Mouse (Mus musculus) megakaryocyte, adult 5-6 weeks (primary cell): Measurements from ENCODE around the gene Myh3. TPM values are rescaled to one million over a fixed set of nuclear protein-coding genes. Genes with fewer than 3 reads are reported as not detected.
"Not testable (repeated sequence)": the region's sequence is repeated elsewhere in the genome, so short reads cannot be mapped to it uniquely, and the experiment has no call there.

Experiments
- ATAC-seq: 2 replicates; pipeline ENCODE4 v1.8.0; 2016; ENCODE audit warnings: mild to moderate bottlenecking, inconsistent platforms; ENCODE audit not compliant: poor library complexity, severe bottlenecking
- total RNA-seq, 2 experiments: library from RNA; stranded (forward) in 1 of 2; stranded (reverse) in 1 of 2; fragments of 153-499, 151-499 nt in 1 of 2; fragments of 221-1000, 200-1000 nt in 1 of 2; gene quantifications; 2 replicates each; pipeline versions ENCODE4 v1.2.3 to v1.2.4; 2015 to 2017

Myh3 gene
- total RNA-seq, 2 experiments from 2014 or later: 0.07 TPM; not detected in 1

- no peak for ATAC-seq
Measured at GRCm38 (mm10) chr11:67076781-67077180, 1.3 kb upstream of the Myh3 start.

DNA sequence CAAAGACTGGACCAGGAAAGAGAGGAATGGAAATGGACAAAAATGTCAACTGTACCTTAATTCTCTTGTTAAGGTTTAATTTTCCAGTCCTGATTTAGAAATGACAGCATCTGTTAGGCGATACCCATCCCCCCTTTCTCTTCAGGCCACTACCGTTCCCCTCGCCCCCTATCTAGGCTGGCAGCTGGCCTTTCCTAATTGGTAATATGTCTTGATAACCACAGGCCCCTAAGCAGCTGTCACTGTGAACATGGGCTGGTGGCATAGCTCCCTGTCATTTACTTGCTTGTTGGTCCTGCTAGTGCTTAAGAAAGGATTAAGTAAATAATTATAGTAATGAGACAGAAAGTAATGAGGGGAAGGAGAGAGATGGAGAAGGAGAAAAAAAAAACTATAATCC is 665 bp upstream of the Myh3 start:
- no peak for ATAC-seq

DNA sequence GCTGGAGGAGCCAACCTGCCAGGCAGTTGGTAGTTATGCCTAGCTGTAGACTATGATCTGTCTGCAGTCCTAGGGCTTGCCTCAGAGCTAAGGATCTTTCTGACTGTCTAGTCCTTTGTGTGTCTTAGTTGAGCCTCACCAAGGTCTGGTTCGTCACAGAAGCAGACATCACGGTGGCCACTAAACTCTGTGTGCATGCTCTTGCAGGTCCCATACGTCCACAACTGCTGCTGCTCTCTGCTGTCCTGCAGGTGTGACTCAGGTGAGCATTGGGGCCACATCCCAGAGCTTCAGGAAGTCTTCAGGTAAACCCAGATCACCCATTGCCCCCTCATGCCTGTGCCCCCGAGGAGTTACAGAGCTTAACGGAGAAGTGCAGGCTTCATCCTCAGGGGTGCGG is 788 bp downstream of the Myh3 start:
- no peak for ATAC-seq

- no peak for ATAC-seq
Measured at GRCm38 (mm10) chr11:67079740-67080139, 1.6 kb downstream of the Myh3 start.

DNA sequence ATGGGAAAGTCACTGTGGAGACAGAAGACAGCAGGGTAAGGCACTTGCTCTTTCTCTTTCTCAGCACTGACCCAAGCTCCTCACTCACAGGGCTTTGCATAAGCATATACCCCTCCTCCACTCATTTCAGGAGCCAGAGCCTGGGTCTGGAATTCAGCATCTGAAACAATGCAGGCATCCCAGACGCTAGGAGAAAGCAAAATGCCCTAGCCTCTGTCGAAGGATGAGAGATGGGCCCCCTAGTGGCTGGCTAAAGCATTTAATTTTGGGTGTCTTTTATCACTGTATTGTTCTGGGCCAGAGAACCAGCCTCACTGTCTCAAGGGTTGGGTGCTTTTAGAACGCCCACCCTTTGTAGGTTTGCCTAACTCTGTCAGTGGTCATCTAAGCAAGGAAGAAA is 2.1 kb downstream of the Myh3 start:
- peak; percentile 87 for ATAC-seq

- peak; percentile 44 for ATAC-seq
Measured at GRCm38 (mm10) chr11:67081125-67081649, 3.1 kb downstream of the Myh3 start.

DNA sequence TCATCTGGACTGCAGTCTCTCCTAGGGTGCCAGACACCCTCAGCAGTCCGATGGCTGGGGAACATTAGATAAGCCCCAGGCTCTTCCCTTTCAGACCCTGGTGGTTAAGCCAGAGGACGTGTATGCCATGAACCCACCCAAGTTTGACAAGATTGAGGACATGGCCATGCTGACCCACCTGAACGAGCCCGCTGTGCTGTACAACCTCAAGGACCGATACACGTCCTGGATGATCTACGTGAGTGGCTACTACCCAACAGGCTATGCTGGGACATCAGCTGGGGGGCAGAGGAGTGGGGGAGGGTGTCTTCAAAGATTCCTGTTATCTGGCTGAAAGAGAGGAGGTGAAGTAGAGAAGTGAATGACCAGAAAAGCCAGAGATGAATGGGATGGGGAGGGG is 4.1 kb downstream of the Myh3 start:
- ATAC-seq: no peak

- ATAC-seq: no peak
Measured at GRCm38 (mm10) chr11:67082793-67083192, 4.7 kb downstream of the Myh3 start.

DNA sequence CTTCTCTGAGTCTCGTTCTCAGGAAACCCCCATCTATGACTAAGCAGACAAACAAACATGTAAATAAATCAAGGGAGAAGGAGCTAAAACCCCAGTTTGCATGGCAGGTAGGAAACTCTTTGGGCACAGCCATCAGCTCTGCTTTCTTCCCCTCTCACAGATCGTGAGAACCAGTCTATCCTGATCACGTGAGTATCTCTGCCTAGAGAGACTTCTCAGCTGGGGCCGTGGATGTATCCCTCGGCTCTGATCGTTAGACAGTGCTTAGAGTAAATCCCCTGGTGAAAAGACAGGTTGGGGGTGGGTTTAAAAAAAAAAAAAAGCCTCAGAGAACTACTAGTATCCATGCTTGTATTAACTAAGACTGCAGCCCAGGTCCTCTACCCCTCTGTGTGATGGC is 5.1 kb downstream of the Myh3 start:
- ATAC-seq: no peak

- no peak for ATAC-seq
Measured at GRCm38 (mm10) chr11:67083712-67084340, 5.7 kb downstream of the Myh3 start.

GRCm38 (mm10) chr11:67085489-67085888 is 7.4 kb downstream of the Myh3 start:
- ATAC-seq: peak; percentile 92

DNA sequence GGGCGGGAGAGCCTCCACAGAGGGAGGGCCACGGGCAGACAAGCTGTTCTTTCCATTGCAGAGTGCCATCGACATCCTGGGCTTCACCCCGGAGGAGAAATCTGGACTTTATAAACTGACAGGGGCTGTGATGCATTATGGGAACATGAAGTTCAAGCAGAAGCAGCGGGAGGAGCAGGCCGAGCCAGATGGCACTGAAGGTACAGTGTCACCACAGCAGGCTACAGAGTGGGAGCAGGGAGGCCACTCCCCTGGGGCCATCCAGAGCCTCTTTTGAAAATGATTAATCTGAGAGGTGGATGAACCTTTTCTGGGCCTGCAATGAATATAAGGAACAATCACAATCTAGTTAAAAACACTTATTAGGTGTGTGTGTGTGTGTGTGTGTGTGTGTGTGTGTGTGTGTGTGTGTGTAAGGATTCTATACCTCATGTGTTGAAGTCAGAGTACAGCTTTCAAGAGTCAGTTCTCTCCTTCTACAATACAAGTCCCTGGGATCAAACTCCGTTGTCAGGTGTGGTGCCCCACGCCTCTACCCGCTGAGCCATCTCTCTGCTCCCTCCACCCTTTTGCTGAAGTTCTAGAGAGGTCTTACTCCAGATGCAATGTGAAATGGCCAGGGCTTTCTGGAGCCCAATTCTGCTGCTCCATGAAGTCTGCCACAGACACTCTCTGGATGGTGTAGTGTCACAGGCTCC is 8.5 kb downstream of the Myh3 start:
- no peak for ATAC-seq

- no peak for ATAC-seq
Measured at GRCm38 (mm10) chr11:67087225-67087624, 9.1 kb downstream of the Myh3 start.

GRCm38 (mm10) chr11:67092354-67092753 is 14.3 kb downstream of the Myh3 start:
- ATAC-seq: not testable (repeated sequence)

DNA sequence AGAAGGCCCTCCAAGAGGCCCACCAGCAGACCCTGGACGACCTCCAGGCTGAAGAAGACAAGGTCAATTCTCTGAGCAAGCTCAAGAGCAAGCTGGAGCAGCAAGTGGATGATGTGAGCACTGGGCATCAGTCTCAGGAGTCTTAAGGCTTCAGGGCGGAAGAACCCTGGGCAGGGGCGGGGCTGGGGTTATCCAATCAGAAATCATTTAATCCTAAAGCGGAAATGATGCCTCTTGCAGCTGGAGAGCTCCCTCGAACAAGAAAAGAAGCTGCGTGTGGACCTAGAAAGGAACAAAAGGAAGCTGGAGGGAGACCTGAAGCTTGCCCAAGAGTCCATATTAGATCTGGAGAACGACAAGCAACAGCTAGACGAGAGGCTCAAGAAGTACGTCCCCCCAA is 15.1 kb downstream of the Myh3 start:
- ATAC-seq: no peak

GRCm38 (mm10) chr11:67093652-67094051 is 15.6 kb downstream of the Myh3 start:
- ATAC-seq: no peak

DNA sequence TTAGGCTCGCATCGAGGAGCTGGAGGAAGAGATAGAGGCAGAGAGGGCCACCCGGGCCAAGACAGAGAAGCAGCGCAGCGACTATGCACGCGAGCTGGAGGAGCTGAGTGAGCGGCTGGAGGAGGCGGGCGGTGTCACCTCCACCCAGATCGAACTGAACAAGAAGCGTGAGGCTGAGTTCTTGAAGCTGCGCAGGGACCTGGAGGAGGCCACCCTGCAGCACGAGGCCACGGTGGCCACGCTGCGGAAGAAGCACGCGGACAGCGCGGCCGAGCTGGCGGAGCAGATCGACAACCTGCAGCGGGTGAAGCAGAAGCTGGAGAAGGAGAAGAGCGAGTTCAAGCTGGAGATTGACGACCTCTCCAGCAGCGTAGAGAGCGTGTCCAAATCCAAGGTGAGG is 16.4 kb downstream of the Myh3 start:
- ATAC-seq: no peak

- no peak for ATAC-seq
Measured at GRCm38 (mm10) chr11:67097709-67098108, 19.6 kb downstream of the Myh3 start.

DNA sequence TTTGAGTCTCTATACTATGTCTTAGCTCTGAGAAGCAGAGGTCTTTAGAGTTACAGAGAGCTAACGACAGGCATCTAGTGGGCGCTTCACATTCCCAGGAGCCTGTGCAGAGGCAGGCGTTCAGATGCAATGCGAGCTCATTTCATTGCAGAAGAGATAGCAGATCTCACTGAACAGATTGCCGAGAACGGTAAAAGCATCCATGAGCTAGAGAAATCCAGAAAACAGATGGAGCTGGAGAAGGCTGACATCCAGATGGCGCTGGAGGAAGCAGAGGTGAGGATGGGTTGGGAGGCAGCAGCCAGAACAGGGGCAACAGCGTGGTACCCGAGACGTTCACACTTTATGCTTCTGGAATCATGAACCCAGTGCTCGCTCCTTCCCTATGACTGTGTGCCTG is 20.3 kb downstream of the Myh3 start:
- ATAC-seq: no peak

GRCm38 (mm10) chr11:67099241-67099640 is 21.1 kb downstream of the Myh3 start:
- no peak for ATAC-seq

DNA sequence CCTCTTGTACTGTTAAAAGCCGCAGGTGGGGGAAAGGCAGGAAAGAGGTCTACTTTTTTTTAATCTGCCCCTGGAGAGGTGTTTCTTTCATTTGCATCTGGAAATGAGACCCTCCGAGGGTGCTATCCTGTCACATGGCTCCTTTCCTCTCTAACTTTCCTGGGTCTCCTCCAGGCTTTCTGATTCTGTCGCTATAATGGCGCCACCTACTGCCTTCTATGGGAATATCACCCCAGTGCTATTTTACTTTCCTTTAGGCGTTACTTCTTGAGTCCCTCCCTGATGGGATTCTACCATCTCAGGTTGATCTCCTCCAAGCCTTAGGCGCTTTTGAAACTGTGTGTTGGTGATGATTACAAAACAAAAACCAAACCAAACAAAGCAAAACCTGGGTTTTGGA is 22.1 kb downstream of the Myh3 start:
- ATAC-seq: peak; percentile 56; the same call in 1 of the 2 replicates

GRCm38 (mm10) chr11:67101713-67102112 is 23.6 kb downstream of the Myh3 start:
- ATAC-seq: peak; percentile 77
